Mouse (Mus musculus) limb, embryonic 15.5 days (tissue): ENCODE data around the gene Spata6. TPM values are rescaled to one million over a fixed set of nuclear protein-coding genes. Genes with fewer than 3 reads are reported as not detected.

Source experiments
- ATAC-seq: fragments of 200-750 bp; cut with Nextera tagmentation; 2 replicates; pipeline ENCODE4 v1.8.0; 2017; ENCODE audit warnings: low read depth, moderate TSS enrichment; ENCODE audit not compliant: insufficient number of reproducible peaks, low FRiP score, low TSS enrichment
- H3K27ac ChIP-seq: fragments of 300-500 bp; sonication (generic); 2 replicates; pipeline ENCODE4 v1.5.1; 2015; ENCODE audit warnings: moderate library complexity, mild to moderate bottlenecking, inconsistent platforms
- H3K27me3 ChIP-seq: fragments of 300-500 bp; sonication (generic); 2 replicates; pipeline ENCODE4 v1.6.1; 2015; ENCODE audit warnings: inconsistent platforms
- H3K36me3 ChIP-seq: fragments of 300-500 bp; sonication (generic); 2 replicates; pipeline ENCODE4 v1.6.1; 2015; ENCODE audit warnings: inconsistent platforms
- H3K4me1 ChIP-seq: fragments of 300-500 bp; sonication (generic); 2 replicates; pipeline ENCODE4 v1.6.1; 2015; ENCODE audit warnings: inconsistent platforms
- H3K4me2 ChIP-seq: fragments of 300-500 bp; sonication (generic); 2 replicates; pipeline ENCODE4 v1.6.1; 2015; ENCODE audit warnings: mild to moderate bottlenecking, inconsistent platforms
- H3K4me3 ChIP-seq: fragments of 300-500 bp; sonication (generic); 2 replicates; pipeline ENCODE4 v1.5.1; 2015; ENCODE audit warnings: mild to moderate bottlenecking, inconsistent platforms
- H3K9ac ChIP-seq: fragments of 300-500 bp; sonication (generic); 2 replicates; pipeline ENCODE4 v1.6.1; 2015; ENCODE audit warnings: inconsistent platforms
- H3K9me3 ChIP-seq: fragments of 300-500 bp; sonication (generic); 2 replicates; pipeline ENCODE4 v1.6.1; 2016; ENCODE audit warnings: inconsistent platforms
- WGBS: fragments of 180-500 bp; shearing (Covaris S2); methylation state at CpG from one replicate; pipeline ENCODE4 v1.1.7; 2015; 5-methylcytosine and 5-hydroxymethylcytosine counted together
- polyA plus RNA-seq: library from polyadenylated mRNA; unstranded; fragments of >200 nt; fragmentation: Nextera tagmentation; extraction: Ambion mirVana; gene quantifications from 2 replicates; pipeline ENCODE4 v1.2.1, GENCODE M21; 2015

Spata6 gene
- polyA plus RNA-seq, 1 experiment from 2014 or later = 25.8 TPM

- Histone ChIP-seq H3K9ac (no peak overlapping the region), H3K4me2 (no peak overlapping the region), H3K4me3 (no peak overlapping the region), H3K27ac (no peak overlapping the region), H3K36me3 (no peaks in the 10 kb centered on the region), H3K27me3 (no peaks in the 10 kb centered on the region), H3K4me1 (peaks cover 2% of the 10 kb centered on the region; the same call in 1 of the 2 replicates), H3K9me3 (no peaks in the 10 kb centered on the region)
- no peak for ATAC-seq
- WGBS = 60% methylated on average over 1 of the region's 1 CpGs
These were observed 18.4 kb upstream of the Spata6 start for GRCm38 (mm10) chr4:111701381-111701780.

- H3K4me1 ChIP-seq = no peaks in the 10 kb centered on the region
- 86% methylated on average over 2 of the region's 2 CpGs for WGBS
- no peak overlapping the region for H3K4me2 ChIP-seq
These were observed 15.7 kb upstream of the Spata6 start for GRCm38 (mm10) chr4:111704126-111704525.

GRCm38 (mm10) chr4:111704975-111705374 is 14.8 kb upstream of the Spata6 start:
- WGBS = 32% methylated on average over 3 of the region's 3 CpGs
- Histone ChIP-seq H3K9ac (no peak overlapping the region), H3K27ac (no peak overlapping the region), H3K27me3 (no peaks in the 10 kb centered on the region), H3K4me3 (no peak overlapping the region), H3K4me1 (no peaks in the 10 kb centered on the region), H3K36me3 (no peaks in the 10 kb centered on the region), H3K9me3 (no peaks in the 10 kb centered on the region), H3K4me2 (no peak overlapping the region)
- no peak for ATAC-seq

More at GRCm38 (mm10) chr4:111704126-111704525, 15.7 kb upstream of the Spata6 start:
- no peak overlapping the region for H3K27ac ChIP-seq
- H3K4me3 ChIP-seq = no peak overlapping the region
- H3K36me3 ChIP-seq = no peaks in the 10 kb centered on the region
- no peak overlapping the region for H3K9ac ChIP-seq
- ATAC-seq = no peak
- H3K27me3 ChIP-seq = no peaks in the 10 kb centered on the region
- no peaks in the 10 kb centered on the region for H3K9me3 ChIP-seq

GRCm38 (mm10) chr4:111719296-111719695 is 488 bp upstream of the Spata6 start:
- WGBS = 59% methylated on average over 4 of the region's 4 CpGs
- Histone ChIP-seq H3K9ac (no peak overlapping the region), H3K4me1 (peaks cover 11% of the 10 kb centered on the region), H3K9me3 (no peaks in the 10 kb centered on the region), H3K27me3 (no peaks in the 10 kb centered on the region), H3K27ac (no peak overlapping the region; the same call in 1 of the 2 replicates), H3K4me3 (peak overlapping the region; percentile 90), H3K4me2 (peak overlapping the region; percentile 67; the same call in 1 of the 2 replicates), H3K36me3 (no peaks in the 10 kb centered on the region)
- ATAC-seq = no peak

- Histone ChIP-seq H3K9me3 (no peaks in the 10 kb centered on the region), H3K9ac (0 out of 2 replicates have a peak overlapping the region, but pooled peaks have one; percentile 65), H3K27me3 (no peaks in the 10 kb centered on the region), H3K4me3 (peak overlapping the region; percentile 90), H3K27ac (peak overlapping the region; percentile 92), H3K4me2 (peak overlapping the region; percentile 67), H3K36me3 (0 out of 2 replicates have a peak, but pooled peaks cover 6% of the 10 kb centered on the region), H3K4me1 (peaks cover 11% of the 10 kb centered on the region)
- no peak for ATAC-seq
- 16% methylated on average over 2 of the region's 2 CpGs for WGBS
These were observed 849 bp downstream of the Spata6 start for GRCm38 (mm10) chr4:111720662-111721003.

GRCm38 (mm10) chr4:111721121-111721840 is 1.5 kb downstream of the Spata6 start:
- no peak overlapping the region for H3K9ac ChIP-seq
- 19% methylated on average over 4 of the region's 4 CpGs for WGBS
- H3K9me3 ChIP-seq = no peaks in the 10 kb centered on the region
- no peak for ATAC-seq
- peak overlapping the region; percentile 90 for H3K4me3 ChIP-seq
- H3K36me3 ChIP-seq = 0 out of 2 replicates have a peak, but pooled peaks cover 6% of the 10 kb centered on the region
- H3K27me3 ChIP-seq = no peaks in the 10 kb centered on the region
- H3K4me2 ChIP-seq = peak overlapping the region; percentile 67
- H3K27ac ChIP-seq = peak overlapping the region; percentile 92
- H3K4me1 ChIP-seq = peaks cover 11% of the 10 kb centered on the region

GRCm38 (mm10) chr4:111737551-111737950 is 17.8 kb downstream of the Spata6 start:
- Histone ChIP-seq H3K4me1 (no peaks in the 10 kb centered on the region), H3K9ac (no peak overlapping the region), H3K9me3 (no peaks in the 10 kb centered on the region), H3K4me2 (no peak overlapping the region), H3K4me3 (no peak overlapping the region), H3K27me3 (no peaks in the 10 kb centered on the region), H3K36me3 (no peaks in the 10 kb centered on the region), H3K27ac (no peak overlapping the region)
- 90% methylated on average over 1 of the region's 1 CpGs for WGBS
- no peak for ATAC-seq

GRCm38 (mm10) chr4:111780533-111780932 is 60.7 kb downstream of the Spata6 start:
- Histone ChIP-seq H3K36me3 (peaks cover 2% of the 10 kb centered on the region; the same call in 1 of the 2 replicates), H3K27ac (no peak overlapping the region), H3K9ac (no peak overlapping the region), H3K9me3 (no peaks in the 10 kb centered on the region), H3K4me2 (no peak overlapping the region), H3K4me1 (no peaks in the 10 kb centered on the region), H3K27me3 (no peaks in the 10 kb centered on the region), H3K4me3 (no peak overlapping the region)
- 65% methylated on average over 4 of the region's 4 CpGs for WGBS
- ATAC-seq = no peak

- no peak overlapping the region for H3K4me2 ChIP-seq
- no peak overlapping the region for H3K9ac ChIP-seq
- H3K4me1 ChIP-seq = no peaks in the 10 kb centered on the region
- no peak overlapping the region for H3K4me3 ChIP-seq
- no peaks in the 10 kb centered on the region; the same call in 1 of the 2 replicates for H3K36me3 ChIP-seq
- H3K27ac ChIP-seq = no peak overlapping the region
- WGBS = 83% methylated on average over 3 of the region's 3 CpGs
- ATAC-seq = no peak
- no peaks in the 10 kb centered on the region for H3K9me3 ChIP-seq
- no peaks in the 10 kb centered on the region for H3K27me3 ChIP-seq
These were observed 80.1 kb downstream of the Spata6 start for GRCm38 (mm10) chr4:111799892-111800291.

GRCm38 (mm10) chr4:111803164-111803563 is 83.4 kb downstream of the Spata6 start:
- no peak overlapping the region for H3K4me2 ChIP-seq
- H3K27me3 ChIP-seq = no peaks in the 10 kb centered on the region
- ATAC-seq = no peak
- no peaks in the 10 kb centered on the region for H3K4me1 ChIP-seq
- H3K4me3 ChIP-seq = no peak overlapping the region
- no peak overlapping the region for H3K27ac ChIP-seq
- H3K36me3 ChIP-seq = no peaks in the 10 kb centered on the region
- H3K9ac ChIP-seq = no peak overlapping the region
- 83% methylated on average over 2 of the region's 2 CpGs for WGBS
- H3K9me3 ChIP-seq = no peaks in the 10 kb centered on the region

GRCm38 (mm10) chr4:111817478-111817877 is 97.7 kb downstream of the Spata6 start:
- Histone ChIP-seq H3K9me3 (no peaks in the 10 kb centered on the region), H3K27ac (no peak overlapping the region), H3K27me3 (no peaks in the 10 kb centered on the region), H3K4me2 (no peak overlapping the region), H3K9ac (no peak overlapping the region), H3K4me3 (no peak overlapping the region), H3K36me3 (no peaks in the 10 kb centered on the region), H3K4me1 (peaks cover 2% of the 10 kb centered on the region; the same call in 1 of the 2 replicates)
- no peak for ATAC-seq
- WGBS = 12% methylated on average over 4 of the region's 4 CpGs

GRCm38 (mm10) chr4:111838882-111839281 is 119.1 kb downstream of the Spata6 start:
- WGBS = 95% methylated on average over 6 of the region's 6 CpGs
- Histone ChIP-seq H3K4me1 (no peaks in the 10 kb centered on the region), H3K4me2 (no peak overlapping the region), H3K4me3 (no peak overlapping the region), H3K27ac (no peak overlapping the region), H3K27me3 (no peaks in the 10 kb centered on the region), H3K9ac (no peak overlapping the region), H3K36me3 (no peaks in the 10 kb centered on the region), H3K9me3 (no peaks in the 10 kb centered on the region)
- ATAC-seq = no peak
